Mouse (Mus musculus): ENCODE results near the gene Gm27021.

DNA sequence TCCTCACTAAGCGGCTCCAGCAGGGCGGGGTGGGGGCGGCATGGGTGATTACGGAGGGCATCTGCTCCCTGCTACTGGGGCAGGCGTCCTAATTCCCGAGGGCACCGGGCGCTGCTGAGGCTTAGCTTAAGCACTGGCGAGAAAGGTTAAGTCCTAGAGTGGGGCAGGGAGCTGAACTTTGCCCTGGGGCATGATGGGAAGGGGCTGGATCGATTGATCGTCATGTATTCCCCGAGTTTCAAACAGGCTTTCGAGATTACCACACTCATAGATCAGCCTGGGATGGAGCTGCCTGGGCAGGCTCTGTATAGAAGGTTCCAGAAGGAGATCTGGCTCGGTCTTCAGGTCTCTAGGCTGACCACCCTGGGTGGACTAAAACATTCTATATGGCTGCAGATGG is 45.7 kb downstream of the Gm27021 start:
- no peak for TF ChIP-seq POLR2A (IDR thresholded peaks at IDR 0.05; ENCODE audit: insufficient read depth, low read length)
- TF ChIP-seq CTCF (IDR thresholded peaks at IDR 0.05; ENCODE audit: low read depth, low read length), result no peak
- TF ChIP-seq EP300 (IDR thresholded peaks at IDR 0.05; ENCODE audit: insufficient read depth, low read depth, low read length), result no peak
